Mouse (Mus musculus) lung, adult 2 months (tissue): ENCODE results near the gene Tmem41b. TPM values are rescaled to one million over a fixed set of nuclear protein-coding genes. Genes with fewer than 3 reads are reported as not detected.
"Not testable (repeated sequence)": the region's sequence is repeated elsewhere in the genome, so short reads cannot be mapped to it uniquely, and the experiment has no call there.

Experiments
- DNase-seq: peaks from one replicate; pipeline ENCODE4 v3.0.0; 2022
- H3K4me1 ChIP-seq: fragments of 200-500 bp; 2 replicates; pipeline ENCODE4 v1.6.1; 2011; ENCODE audit warnings: low read length; ENCODE audit not compliant: control insufficient read depth, insufficient read depth
- H3K4me3 ChIP-seq: fragments of 200-500 bp; replicated peaks from 2 replicates; pipeline ENCODE3; 2011; ENCODE audit warnings: low read depth, mild to moderate bottlenecking, control low read depth, low read length; ENCODE audit errors: extremely low read depth
- CTCF ChIP-seq: fragments of 200-500 bp; IDR thresholded peaks from 2 replicates; pipeline ENCODE4 v1.5.1; 2011; ENCODE audit warnings: mild to moderate bottlenecking, low read length, control low read depth; ENCODE audit not compliant: insufficient read depth
- POLR2A ChIP-seq: fragments of 200-500 bp; IDR thresholded peaks from 2 replicates; pipeline ENCODE4 v1.6.1; 2011; ENCODE audit warnings: low read depth, mild to moderate bottlenecking, control low read depth, low read length, borderline replicate concordance; ENCODE audit errors: extremely low read depth
- WGBS: fragments of 180-500 bp; shearing (Covaris S2); methylation state at CpG from one replicate; pipeline ENCODE4 v1.1.7; 2018; 5-methylcytosine and 5-hydroxymethylcytosine counted together
- polyA plus RNA-seq: library from polyadenylated mRNA; depleted of rRNA; stranded (reverse); fragments of >200 nt; gene quantifications from 2 replicates; pipeline ENCODE4 v1.2.3, GENCODE M21; 2012; rRNA removed

Tmem41b gene
- 23.8 and 26.8 TPM in 2 replicates for polyA plus RNA-seq

DNA sequence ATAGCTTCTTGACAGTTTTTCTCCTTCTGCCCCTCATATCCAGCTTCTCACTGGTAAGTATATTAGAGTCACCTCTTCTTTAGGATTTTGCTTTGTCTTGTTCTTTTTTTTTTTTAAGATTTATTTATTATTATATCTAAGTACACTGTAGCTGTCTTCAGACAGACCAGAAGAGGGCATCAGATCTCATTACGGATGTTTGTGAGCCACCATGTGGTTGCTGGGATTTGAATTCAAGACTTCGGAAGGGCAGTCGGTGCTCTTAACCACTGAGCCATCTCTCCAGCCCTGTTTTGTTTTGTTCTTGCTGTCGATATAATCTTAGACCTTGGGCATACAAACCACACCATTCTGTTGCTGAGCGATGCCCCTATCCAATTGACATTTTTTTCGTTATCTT lies at the start of gene Tmem41b:
Tmem41b (minus strand) TSS at position 155 of the 400 bp plus-strand sequence.
- DNase-seq, H3K4me1 ChIP-seq: not testable (repeated sequence)
- H3K4me3 ChIP-seq = peak within 1 kb of the TSS; percentile 90
- 21% methylated on average over 6 of the region's 6 CpGs for WGBS

GRCm38 (mm10) chr7:110030342-110030741 lies 43.6 kb upstream of the Tmem41b start:
- Histone ChIP-seq H3K4me3 (no peak overlapping the region), H3K4me1 (no peaks in the 10 kb centered on the region)
- DNase-seq = no peak
- TF ChIP-seq POLR2A = no peak
- no peak for TF ChIP-seq CTCF
- 66% methylated on average over 3 of the region's 3 CpGs for WGBS

GRCm38 (mm10) chr7:110028826-110029225 lies 42.1 kb upstream of the Tmem41b start:
- Histone ChIP-seq H3K4me1 (no peaks in the 10 kb centered on the region), H3K4me3 (no peak overlapping the region)
- no peak for DNase-seq
- WGBS = 62% methylated on average over 1 of the region's 1 CpGs
- no peak for TF ChIP-seq CTCF
- TF ChIP-seq POLR2A = no peak

DNA sequence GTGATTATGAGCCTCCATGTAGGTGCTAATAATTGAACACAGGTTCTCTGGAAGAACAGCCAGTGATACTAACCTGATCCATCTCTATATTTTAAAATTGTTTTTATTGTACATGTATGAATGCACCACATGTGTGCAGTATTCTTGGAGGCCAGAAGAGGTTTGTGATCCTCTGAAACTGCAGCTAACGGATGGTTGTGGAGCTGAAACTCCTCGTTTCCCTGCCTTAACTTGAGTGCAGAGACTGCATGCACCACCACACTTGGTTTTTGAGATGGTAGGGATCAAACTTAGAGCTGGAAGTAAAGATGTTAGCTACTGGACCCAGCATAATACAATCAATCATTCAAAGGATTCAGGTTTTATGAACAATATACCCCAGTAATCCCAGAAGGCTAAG lies 39.9 kb upstream of the Tmem41b start:
- DNase-seq = no peak
- H3K4me1 ChIP-seq = peaks cover 2% of the 10 kb centered on the region
- TF ChIP-seq POLR2A = no peak
- TF ChIP-seq CTCF = no peak
- H3K4me3 ChIP-seq = no peak overlapping the region
- WGBS = 66% methylated on average over 2 of the region's 2 CpGs

DNA sequence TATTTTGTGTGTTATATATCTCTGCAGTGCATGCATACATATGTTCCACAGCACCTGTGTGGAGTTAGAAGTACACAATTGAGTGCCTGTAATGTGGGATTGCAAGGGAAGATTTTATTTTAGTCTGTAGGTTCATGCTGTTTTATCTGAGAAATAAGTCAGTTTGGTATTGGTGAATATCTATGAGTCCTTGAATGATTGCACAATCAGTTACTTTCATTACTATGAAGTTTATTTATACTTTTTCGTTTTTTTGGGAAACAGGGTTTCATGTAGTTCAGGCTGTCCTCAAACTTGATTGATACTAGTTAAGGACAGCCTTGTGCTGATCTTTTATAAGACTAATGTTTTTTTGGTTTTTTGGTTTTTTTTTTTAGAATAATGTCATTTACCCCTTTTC lies 36.8 kb upstream of the Tmem41b start:
- WGBS = 46% methylated on average over 1 of the region's 1 CpGs
- Histone ChIP-seq H3K4me1 (peaks cover 10% of the 10 kb centered on the region), H3K4me3 (no peak overlapping the region)
- TF ChIP-seq POLR2A (no peak), CTCF (no peak)
- no peak for DNase-seq

DNA sequence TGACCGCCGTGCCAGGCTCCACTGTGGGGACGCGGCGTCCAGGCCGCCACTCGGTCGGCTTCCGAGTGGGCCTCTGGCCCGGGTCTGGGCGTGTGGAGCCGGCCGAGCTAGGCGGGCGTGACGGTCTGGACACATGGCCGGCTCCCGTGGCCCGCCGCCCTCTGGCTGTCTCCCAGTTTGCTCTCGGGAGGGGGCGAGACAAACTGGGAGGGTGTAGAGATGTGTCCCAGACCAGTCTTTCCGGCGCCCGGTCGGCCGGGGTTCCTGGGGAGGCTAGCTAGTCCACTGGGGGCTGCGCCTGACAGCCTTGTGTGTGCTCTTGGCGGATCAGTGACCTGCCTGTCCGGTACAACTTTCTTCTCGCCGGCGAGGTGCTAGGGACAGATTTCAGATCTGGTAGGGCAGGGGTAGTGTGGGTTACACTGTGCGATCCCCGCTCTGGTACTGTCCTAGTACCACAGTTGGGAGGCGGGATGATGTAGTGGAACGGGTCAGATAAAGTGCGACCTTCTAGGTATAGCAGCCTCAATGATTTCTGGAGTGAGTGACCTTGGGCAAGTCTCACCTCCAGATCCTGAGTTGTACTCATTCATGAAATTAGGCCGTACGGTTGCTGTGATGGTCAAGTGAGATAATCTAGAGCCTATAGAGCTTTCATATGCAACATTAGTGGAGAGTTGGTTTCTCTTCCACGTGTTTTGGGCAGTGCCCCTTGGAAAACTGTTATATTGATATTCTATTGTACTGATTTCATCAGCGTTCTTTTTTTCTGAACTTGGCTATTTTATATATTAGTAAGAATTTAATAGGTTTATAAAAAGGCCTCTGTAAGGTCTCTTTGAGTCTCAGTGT lies 32.1 kb upstream of the Tmem41b start:
- H3K4me1 ChIP-seq = peaks cover 10% of the 10 kb centered on the region
- WGBS = under 1% methylated on average over 42 of the region's 42 CpGs
- no peak for TF ChIP-seq POLR2A
- no peak for TF ChIP-seq CTCF
- DNase-seq = peak; percentile 54
- H3K4me3 ChIP-seq = peak overlapping the region; percentile 96

DNA sequence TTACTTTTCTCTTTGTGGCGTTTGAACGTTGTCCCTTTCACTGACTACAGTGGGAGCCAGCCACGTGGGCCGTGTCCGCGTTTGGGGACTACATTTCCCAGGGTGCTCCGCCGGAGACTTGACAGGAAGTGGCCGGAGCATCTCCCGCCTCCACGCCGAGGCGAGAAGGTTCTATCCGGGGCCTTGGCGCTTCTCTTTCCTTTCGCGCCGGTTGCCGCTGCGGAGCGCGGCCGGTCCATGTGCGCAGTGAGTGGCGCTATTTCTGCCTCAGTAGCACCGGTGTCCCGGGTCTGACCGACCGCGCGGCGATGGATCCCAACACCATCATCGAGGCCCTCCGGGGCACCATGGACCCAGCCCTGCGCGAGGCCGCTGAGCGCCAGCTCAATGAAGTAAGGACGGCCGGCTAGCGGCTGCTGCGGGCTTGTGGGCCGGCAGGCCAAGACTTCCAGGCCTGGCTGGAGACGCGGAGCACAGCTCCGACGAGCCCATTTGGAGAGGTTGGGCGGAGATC lies 31.4 kb upstream of the Tmem41b start, which contains the start of gene Ipo7:
Ipo7 (plus strand) TSS at position 158 of the 514 bp plus-strand sequence.
- WGBS = under 1% methylated on average over 48 of the region's 48 CpGs
- Histone ChIP-seq H3K4me3 (peak within 1 kb of the TSS; percentile 96), H3K4me1 (peaks cover 8% of the 10 kb centered on the region)
- TF ChIP-seq CTCF (no peak), POLR2A (peak; percentile 89; the same call in 1 of the 2 replicates)
- DNase-seq = peak; percentile 90

GRCm38 (mm10) chr7:110014272-110014671 lies 27.5 kb upstream of the Tmem41b start:
- no peak overlapping the region for H3K4me3 ChIP-seq
- 69% methylated on average over 5 of the region's 5 CpGs for WGBS
- DNase-seq = no peak
- TF ChIP-seq CTCF (no peak), POLR2A (no peak)
- H3K4me1 ChIP-seq = peaks cover 4% of the 10 kb centered on the region

DNA sequence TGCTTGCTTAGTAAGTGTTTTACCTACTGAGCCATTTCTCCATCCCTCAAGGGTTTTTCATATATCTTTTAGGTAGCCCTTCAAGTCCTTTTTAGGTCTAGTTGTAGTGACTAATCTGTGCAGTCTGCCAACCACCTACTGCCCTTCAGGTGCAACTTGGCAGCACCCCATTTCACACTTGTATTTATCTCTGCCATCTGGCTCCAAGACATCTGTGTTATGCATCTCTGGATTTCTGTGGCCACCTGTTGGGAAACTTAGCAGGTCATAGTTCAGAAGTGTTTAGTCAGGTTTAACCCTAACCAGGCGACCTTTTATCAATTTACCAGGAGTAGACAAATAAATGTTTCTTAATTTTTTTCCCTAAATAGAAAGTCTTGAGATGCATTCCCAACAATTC lies 24.7 kb upstream of the Tmem41b start:
- 64% methylated on average over 1 of the region's 1 CpGs for WGBS

GRCm38 (mm10) chr7:110009084-110009483 lies 22.4 kb upstream of the Tmem41b start:
- no peaks in the 10 kb centered on the region for H3K4me1 ChIP-seq
- WGBS = 74% methylated on average over 6 of the region's 6 CpGs
- H3K4me3 ChIP-seq = no peak overlapping the region
- no peak for TF ChIP-seq CTCF
- no peak for TF ChIP-seq POLR2A
- no peak for DNase-seq

More for the DNA sequence above, 24.7 kb upstream of the Tmem41b start:
- Histone ChIP-seq H3K4me1 (no peaks in the 10 kb centered on the region), H3K4me3 (no peak overlapping the region)
- TF ChIP-seq POLR2A (no peak), CTCF (no peak)
- no peak for DNase-seq
